Mouse (Mus musculus): ENCODE measurements around the gene Tex13c3. TPM values are rescaled to one million over a fixed set of nuclear protein-coding genes. Genes with fewer than 3 reads are reported as not detected.
"Not testable (repeated sequence)": the region's sequence is repeated elsewhere in the genome, so short reads cannot be mapped to it uniquely, and the experiment has no call there.

Tex13c3 gene
- not detected in 2 replicates for polyA plus RNA-seq (2015; fragmentation: Nextera tagmentation; extraction: Ambion mirVana)

DNA sequence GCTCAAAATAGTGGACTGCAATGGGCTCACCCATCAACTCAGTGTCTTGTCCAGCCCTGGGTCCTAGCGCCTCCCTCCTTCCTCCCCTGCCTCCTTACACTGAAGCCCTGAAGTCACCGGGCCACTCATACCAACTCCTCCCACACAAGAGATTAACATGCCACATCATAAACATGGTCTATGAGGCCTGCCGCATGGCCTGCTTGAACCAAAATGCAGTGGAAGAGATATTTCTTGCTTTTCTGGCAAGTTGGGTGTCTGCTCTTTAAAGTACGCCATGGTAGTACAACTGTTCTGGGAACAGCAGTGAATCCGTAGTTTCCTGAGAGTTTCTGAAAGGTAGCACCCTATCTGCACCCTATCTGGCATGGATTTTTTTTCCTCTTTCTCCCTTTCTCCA, at the start of gene Tex13c3:
Gene Tex13c3 (minus strand): TSS at position 101 of the 400 bp plus-strand sequence.
- H3K9ac ChIP-seq (ENCODE audit: low read length); H3K9me3 ChIP-seq (ENCODE audit: control insufficient read depth, low read length); ATAC-seq (ENCODE audit: low FRiP score, low TSS enrichment); H3K4me3 ChIP-seq (ENCODE audit: low read depth, low read length); H3K4me1 ChIP-seq (replicated peaks; ENCODE audit: control insufficient read depth, insufficient read depth); H3K27me3 ChIP-seq (ENCODE audit: control insufficient read depth, insufficient read depth, low read length); H3K36me3 ChIP-seq (ENCODE audit: control insufficient read depth, insufficient read depth, low read length); H3K27ac ChIP-seq (replicated peaks); H3K4me2 ChIP-seq (replicated peaks; ENCODE audit: low read depth); DNase-seq (ENCODE audit: low spot score): not testable (repeated sequence)
- WGBS, result 90% methylated on average over 5 of the region's 5 CpGs

DNA sequence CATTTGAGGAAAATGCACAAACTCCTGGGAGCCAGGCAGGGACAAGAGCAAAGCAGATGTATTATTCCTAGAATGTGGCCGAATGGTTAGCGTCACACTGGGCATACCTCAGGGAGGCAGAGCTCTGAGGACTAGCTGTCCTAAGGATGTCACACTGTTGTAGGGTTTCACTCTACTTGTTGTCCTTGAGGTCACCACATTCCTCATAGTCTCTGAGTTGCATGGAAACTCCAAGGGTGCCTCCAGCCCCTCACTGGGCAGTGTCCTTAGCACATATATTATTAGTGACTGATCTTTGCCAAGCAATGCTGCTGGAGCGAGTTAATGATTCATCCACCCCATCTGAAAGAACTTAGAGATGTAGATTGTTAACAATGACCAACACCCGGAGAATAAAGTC, 8.6 kb upstream of the Tex13c3 start:
- Histone ChIP-seq H3K36me3 (ENCODE audit: control insufficient read depth, insufficient read depth, low read length) (no peaks in the 10 kb centered on the region), H3K9me3 (ENCODE audit: control insufficient read depth, low read length) (no peaks in the 10 kb centered on the region), H3K4me2 (replicated peaks; ENCODE audit: low read depth) (no peak overlapping the region), H3K27ac (replicated peaks) (no peak overlapping the region), H3K9ac (ENCODE audit: low read length) (no peak overlapping the region), H3K27me3 (ENCODE audit: control insufficient read depth, insufficient read depth, low read length) (no peaks in the 10 kb centered on the region), H3K4me3 (ENCODE audit: low read depth, low read length) (no peak overlapping the region), H3K4me1 (replicated peaks; ENCODE audit: control insufficient read depth, insufficient read depth) (no peaks in the 10 kb centered on the region)
- DNase-seq (ENCODE audit: low spot score) (no peak), ATAC-seq (ENCODE audit: low FRiP score, low TSS enrichment) (no peak)
- TF ChIP-seq EP300 (optimal IDR thresholded peaks at IDR 0.05) (no peak), CTCF (IDR thresholded peaks at IDR 0.05; ENCODE audit: low read depth) (no peak)
- 66% methylated on average over 4 of the region's 4 CpGs for WGBS

Measured in stomach, postnatal 0 days (tissue).